Mouse (Mus musculus): ENCODE measurements around the gene Pdzph1.

Gene Pdzph1

GRCm38 (mm10) chr17:58922821-58923220 lies 68.4 kb downstream of the Pdzph1 start:
- DNase-seq (ENCODE audit: low read depth) = no peak

- DNase-seq (ENCODE audit: low read depth) = no peak
Observed at GRCm38 (mm10) chr17:58919927-58920326, 71.2 kb downstream of the Pdzph1 start.

GRCm38 (mm10) chr17:58919061-58919460 lies 72.1 kb downstream of the Pdzph1 start:
- DNase-seq (ENCODE audit: low read depth) = peak; percentile 64

GRCm38 (mm10) chr17:58918539-58918938 lies 72.6 kb downstream of the Pdzph1 start:
- no peak for DNase-seq (ENCODE audit: low read depth)

- no peak for DNase-seq (ENCODE audit: low read depth)
Observed at GRCm38 (mm10) chr17:58911564-58911963, 79.6 kb downstream of the Pdzph1 start.

GRCm38 (mm10) chr17:58909061-58909661 lies 82.0 kb downstream of the Pdzph1 start:
- no peak for DNase-seq (ENCODE audit: low read depth)

GRCm38 (mm10) chr17:58906001-58906400 lies 85.2 kb downstream of the Pdzph1 start:
- no peak for DNase-seq (ENCODE audit: low read depth)

- DNase-seq (ENCODE audit: low read depth) = no peak
Observed at GRCm38 (mm10) chr17:58891488-58892210, 99.5 kb downstream of the Pdzph1 start.

GRCm38 (mm10) chr17:58889905-58890645 lies 101.1 kb downstream of the Pdzph1 start:
- no peak for DNase-seq (ENCODE audit: low read depth)

- DNase-seq (ENCODE audit: low read depth) = no peak
Observed at GRCm38 (mm10) chr17:58884393-58884792, 106.8 kb downstream of the Pdzph1 start.

GRCm38 (mm10) chr17:58873356-58873755 lies 117.8 kb downstream of the Pdzph1 start:
- DNase-seq (ENCODE audit: low read depth) = no peak

- DNase-seq (ENCODE audit: low read depth) = no peak
Observed at GRCm38 (mm10) chr17:58870795-58871194, 120.4 kb downstream of the Pdzph1 start.

All from c-Kit-positive CD71-negative TER-119-negative erythroid progenitor cells, embryonic 14.5 days (primary cell).